Mouse (Mus musculus) layer of hippocampus, postnatal 25 days (tissue): ENCODE results near the gene Znrd1as. TPM values are rescaled to one million over a fixed set of nuclear protein-coding genes. Genes with fewer than 3 reads are reported as not detected.

ENCODE experiments used
- DNase-seq, 2 experiments: peaks; one replicate each; pipeline ENCODE4 v3.0.0; 2022; ENCODE audit warnings: mixed read lengths in 2 of 2, low spot score in 1 of 2; ENCODE audit errors: extremely low spot score in 1 of 2
- total RNA-seq, 2 experiments: library from RNA; stranded (reverse); gene quantifications; 2 replicates each; pipeline ENCODE4 v1.2.3; 2021

The Znrd1as gene
- total RNA-seq = 1 to 10 TPM; 5.6 to 7.1 TPM

DNA sequence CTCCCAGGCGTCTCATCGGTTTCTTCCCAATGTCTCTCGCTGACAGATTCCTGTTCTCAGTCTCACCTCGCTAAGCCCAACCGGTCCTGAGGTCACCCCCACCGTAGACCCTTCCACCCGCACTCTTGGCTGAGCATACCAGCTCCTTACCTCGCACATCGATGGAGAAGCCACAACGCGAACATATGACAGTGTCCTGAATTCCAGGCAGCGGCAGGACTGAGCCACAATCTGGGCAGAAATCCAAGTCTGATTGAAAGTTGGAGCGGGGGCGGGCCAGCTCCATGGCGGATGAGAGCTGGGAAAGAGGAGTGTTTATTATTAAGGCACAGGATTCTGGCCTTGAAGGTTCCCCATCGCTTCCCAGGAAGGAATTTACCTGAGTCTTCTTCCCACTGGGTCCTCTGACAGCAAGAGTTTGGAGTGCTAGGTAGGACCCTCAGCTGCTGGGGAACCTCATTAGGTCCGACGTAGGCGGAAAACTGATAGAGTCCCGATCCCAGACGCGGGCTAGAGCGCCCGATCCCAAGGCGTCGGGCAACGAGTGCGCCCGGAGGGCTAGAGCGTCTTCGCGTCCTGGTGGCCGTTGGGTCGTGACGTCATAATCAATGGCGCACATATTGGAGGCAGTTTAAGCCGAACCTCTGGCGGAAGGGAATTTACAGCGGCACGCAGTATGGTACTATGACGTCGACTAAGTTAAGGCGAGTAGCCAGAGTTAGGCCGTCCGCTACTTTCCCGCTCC is at the start of gene Znrd1as, which contains the start of gene Znrd1:
Gene Znrd1as (plus strand): TSS at position 594 of the 745 bp plus-strand sequence.
Gene Znrd1 (minus strand): TSS at position 561 of the 745 bp plus-strand sequence.
- peak; percentile 84 to 88 for DNase-seq

DNA sequence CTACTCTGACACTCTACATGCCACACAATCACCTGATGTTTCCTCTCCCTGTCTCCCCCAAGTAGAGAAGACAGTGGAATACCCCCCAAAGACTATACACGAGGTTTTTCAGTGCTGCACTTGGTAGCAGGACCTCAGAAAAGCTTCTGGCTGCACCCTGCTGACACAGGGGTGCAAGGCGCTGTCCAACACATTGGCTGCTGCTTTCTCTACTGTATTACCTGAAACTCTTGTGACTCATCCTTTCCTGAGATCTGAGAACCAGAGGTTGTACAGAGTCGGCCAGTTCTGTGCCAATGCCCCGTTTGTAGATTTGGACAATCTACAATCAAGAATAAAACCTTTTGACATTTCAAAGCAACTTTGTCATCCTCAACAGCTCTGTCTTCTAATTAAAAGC is 48.6 kb upstream of the Znrd1as start:
- DNase-seq = no peak

DNA sequence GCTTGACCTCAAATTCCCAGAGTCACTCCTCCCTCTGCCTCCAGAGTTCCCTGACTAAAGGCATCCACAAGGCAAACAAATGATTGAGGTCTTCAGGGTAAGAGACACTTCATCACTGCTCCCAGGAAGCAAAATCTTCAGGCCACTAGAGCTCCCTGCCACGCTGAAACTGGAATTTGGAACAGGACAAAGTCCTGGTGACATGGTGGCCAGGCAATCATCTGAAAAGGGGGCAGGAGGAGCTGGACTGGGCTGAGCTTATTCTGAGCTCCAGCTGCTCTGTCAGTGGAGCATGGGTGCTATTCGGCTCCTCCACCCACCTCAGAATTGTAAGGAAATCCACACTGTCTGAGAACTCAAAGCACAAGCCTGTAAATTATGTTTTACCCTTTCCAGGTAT is 46.4 kb upstream of the Znrd1as start:
- no peak for DNase-seq

DNA sequence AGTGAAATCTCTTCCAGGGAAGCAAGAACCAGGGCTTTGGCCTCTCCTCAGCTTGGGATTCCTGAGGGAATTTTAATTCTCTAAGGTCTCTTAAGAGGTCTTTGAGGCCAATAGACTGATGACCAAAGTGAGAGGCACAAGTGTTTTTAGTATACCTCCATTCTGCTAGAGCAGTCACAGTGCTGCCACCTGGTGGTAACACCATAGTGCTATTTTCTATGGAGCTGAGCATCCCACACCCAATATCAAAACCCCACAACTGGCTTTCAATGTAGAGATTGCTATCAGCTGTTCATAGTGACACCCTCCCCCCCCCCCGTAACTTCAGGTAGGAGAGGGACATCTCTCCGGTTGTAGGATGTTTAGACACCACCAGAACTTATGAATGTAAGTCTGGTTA is 44.3 kb upstream of the Znrd1as start:
- DNase-seq = peak; percentile 60 to 89

DNA sequence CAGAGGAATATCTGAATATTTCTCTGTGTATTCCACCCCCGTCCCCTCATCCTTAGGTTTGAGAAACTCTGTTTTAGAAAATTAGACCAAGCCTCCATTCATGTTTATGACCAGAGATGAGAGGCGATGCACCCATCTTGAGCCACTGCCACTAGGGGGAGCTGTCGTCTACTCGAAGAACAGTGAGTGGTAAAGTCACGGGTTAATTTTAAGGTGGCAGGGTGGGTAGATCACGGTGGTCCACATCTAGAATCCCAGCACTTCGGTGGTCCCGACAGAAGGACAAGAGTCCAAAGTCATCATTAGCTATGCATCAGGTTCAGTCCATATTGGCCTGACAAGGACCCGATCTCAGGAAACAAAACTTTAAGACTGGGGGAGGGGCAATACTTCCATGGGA is 43.3 kb upstream of the Znrd1as start:
- peak; percentile 51 to 83 for DNase-seq

DNA sequence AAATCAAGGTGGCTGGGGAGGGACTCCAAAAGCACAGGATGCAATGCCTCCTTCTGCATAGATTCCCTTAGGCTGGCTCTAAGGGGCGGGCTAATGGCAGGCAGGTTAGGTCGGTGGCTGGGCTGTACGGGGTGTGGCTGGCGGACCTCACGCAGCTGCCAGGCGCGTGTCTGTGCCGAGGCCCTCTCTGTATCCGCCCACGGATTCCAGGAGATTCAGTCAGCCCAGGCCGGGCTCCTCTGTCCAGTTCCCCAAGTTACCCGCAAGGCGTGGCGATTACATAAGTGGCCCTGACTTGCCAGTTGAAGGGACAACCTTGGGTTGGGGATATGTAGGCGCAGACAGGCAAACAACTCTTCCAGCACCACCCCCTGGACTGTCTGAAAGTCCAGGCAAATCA is 38.2 kb upstream of the Znrd1as start:
- DNase-seq = no peak

DNA sequence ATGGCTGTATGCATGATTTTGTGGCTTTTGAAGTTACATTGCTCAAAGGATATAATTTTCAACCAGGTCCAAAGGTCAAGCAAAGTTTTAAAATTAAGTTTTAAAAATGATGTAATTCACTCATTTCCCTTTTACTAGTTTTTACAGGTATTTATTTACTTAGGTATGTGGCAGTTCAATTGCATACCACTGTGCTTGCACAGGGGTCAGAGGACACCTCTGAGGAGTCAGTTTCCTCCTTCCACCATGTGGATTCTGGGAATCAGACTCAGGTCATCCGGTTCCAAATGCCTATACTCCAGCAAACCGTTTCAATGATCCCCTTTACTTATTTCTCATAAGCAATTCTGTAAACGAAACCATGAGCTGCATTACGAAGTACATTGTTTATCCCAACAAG is 35.7 kb upstream of the Znrd1as start:
- DNase-seq = no peak

DNA sequence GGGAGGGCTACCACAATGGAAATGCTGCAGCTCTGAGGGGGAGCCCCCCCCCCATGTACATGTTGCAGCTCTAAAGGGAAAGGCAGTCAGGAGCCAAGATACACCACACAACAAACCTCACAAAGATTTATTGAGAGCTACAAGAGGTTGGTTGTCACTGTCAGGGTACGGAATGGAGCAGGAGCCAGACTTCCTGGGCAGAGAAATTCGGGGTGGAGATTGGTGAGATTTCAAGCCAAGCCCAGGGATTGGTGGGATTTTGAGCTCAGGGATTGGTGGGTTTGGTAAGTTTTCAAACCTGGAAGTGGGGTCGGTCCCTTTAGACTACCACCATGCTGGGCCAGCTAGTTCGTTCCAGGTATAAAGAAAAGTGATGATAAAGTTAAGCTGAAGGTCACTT is 34.9 kb upstream of the Znrd1as start:
- DNase-seq = no peak

DNA sequence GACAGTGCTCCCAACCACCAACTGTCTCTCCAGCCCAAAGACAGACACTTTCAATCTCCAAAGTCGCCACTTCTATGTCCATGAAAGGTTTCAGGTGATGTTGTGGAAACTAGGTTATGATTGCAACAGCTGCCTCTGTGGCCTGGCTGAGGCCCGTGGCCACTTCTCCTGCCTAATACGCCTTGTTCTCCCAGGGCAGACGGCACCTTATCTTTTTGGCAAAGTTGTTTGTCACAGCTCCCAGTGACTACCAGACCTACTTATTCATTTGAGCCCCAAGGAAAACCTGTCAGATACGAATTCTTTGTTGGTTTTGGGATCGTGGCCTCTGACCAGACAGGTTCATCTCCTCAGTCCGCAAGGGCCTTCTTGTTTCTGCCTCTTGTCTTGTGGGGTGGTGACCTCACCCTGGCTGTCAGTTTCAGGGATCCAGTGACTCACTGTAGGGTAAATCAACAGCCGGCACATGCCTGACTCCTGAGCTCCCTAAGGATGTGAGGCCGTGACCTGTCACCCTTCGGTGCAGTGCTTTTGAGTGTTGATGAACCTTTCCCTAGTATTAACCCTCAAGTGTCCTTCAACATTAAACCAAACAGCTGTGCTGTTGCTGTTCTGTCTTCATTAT is 30.8 kb upstream of the Znrd1as start:
- no peak for DNase-seq

DNA sequence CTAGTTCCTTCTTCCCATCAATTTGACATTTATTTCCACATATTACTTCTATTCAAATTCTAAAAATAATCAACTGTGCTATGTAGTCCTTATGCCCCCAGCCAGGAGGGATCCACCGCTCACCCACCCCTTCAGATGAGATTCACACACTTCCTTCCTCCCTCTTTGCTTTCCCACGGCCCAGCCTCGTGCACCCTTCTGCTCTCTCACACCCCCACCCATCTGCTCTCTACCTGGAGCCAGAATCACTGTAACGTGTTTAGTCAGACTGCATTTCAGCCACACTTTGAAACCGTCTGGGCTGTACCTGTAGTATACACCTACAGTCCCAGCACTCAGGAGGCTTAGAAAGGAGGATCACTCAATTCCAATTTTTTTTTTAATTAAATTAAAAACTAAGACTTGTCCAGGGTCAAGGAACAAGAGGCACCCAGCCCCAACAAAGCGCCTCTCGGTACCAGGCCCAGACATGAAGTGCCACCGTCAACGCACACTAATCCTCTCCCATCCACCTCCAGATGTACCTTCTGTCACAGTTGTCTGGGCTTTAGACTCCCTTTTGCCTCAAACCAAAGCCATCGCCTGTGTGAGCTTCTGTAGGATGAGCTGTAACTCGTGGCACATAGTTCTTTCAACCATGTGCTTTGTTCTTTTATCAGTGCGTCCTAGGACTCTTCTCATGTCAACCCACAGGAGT is 29.0 kb upstream of the Znrd1as start:
- DNase-seq = no peak

DNA sequence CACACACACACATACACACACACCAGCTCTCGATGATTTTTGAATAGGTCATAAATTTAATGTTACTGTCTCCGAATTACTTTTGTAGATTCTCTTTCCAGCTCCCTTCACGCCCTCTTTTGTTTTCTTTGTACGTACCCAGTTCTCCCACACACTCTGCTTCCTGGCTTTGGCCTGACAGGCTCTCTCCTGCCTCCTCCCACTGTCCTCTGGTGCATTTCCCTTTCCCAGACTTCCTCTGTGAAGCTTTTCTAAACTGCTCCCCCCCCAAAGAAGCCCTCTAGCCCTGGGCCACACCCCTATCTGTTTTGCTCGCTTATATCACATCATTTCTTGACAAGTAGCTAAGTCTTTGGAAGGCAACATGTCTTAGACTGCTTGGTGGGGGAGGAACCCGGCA is 28.2 kb upstream of the Znrd1as start:
- no peak for DNase-seq

DNA sequence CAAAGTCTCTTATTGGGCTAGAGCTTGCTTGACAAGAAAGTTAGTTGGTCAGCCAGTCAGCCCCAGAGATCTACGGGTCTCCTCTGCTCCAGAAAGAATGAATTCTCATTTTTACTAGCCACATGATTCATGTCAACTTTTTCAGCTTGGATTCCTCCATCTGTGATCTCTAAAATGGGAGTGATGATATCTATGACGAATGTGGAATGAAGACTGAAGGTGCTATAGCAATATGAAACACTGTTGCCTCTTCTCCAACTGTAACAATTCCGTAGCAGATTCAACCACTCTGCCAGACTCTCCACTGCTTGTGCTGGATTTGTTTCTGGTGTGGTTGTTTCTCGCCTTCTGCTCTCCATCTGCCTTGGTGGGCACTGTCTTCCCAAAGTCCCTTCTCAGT is 27.3 kb upstream of the Znrd1as start:
- DNase-seq = no peak

DNA sequence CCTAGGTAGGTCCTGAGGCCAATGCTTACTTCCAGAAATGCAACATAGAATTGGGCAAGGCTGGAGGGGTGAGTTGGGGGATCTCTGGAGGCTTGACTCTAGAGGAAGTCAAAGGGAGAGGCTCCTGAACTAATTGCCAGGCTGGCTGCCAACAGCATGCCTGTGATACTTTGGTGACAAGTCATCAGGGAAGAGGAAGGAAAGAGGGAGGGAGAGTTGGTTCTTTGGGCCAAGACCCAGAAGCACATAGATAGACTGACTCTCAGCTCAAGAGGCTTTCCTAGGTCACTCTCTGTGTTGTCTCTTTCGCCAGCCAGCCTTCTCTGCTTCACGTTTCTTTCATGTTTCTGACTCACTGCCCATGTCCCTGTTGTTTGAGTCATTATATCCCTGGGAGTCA is 26.6 kb upstream of the Znrd1as start:
- DNase-seq = no peak

DNA sequence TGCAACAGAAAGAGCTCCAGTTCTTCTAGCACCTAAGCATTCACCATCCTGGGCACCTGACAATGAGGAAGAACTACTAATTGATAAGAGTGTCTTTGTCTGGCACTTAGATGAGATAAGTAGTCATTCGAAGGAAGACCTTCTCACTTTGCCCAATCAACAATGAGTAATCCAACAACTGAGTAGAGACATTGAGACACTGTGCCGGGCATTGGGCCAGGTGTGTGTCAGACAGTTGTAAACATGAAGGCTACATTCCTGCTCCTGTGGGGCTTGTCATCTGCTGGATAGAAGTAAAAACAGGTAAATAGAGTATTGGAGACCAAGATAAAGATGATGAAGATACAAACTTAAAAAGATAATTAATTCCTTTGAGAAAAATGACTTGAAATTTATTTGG is 20.3 kb upstream of the Znrd1as start:
- DNase-seq = no peak

DNA sequence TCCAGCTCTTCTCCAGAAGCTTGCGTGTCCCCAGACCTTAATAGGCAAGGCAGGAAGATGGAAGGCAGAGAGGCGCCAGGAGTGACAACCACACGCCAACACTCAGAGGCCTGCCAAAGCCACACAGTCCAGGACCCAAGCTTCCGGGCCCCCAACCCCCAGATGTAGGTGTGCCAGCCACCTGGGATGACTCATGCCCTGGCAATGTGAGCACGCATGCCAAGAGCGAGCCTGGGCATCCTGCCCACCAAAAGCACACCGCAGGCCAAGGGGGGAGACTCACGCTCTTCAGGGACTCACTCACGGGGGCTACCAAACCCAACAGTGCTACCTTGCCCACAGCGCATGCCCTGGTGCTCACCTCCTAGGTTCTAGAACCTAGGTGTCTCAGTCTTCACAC is 16.0 kb upstream of the Znrd1as start:
- DNase-seq = peak in 1 of 2 experiments; percentile 25

DNA sequence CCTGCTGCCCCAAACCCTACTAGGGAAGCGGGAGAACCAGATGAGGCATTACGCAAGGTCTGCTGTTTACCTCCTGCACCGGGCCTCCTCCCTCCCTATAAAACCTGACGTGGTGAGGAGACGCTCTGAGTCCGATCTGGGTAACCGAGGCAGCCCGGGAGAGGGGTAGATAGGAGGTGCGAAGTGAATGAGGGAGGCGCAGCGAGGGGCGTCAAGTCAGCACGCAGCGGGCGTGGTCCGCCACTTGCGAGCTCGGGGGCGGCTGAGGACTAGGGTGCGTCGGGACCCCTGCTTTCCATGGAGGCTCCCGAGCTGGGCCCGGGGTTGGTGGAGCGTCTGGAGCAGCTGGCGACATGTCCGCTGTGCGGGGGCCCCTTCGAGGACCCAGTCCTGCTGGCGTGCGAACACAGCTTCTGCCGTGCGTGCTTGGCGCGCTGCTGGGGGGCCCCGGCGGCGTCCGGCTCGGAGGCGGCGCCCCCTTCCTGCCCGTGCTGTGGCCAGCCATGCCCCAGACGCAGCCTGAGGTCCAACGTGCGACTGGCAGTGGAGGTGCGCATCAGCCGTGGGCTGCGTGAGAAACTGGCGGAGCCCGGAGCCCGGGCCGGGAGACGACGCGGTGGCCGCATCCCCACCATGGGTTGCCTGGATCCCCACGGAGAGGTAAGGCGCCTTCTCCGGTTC is 15.5 kb upstream of the Znrd1as start, which contains the start of gene Rnf39:
Gene Rnf39 (plus strand): TSS at position 128 of the 681 bp plus-strand sequence.
- DNase-seq = peak in 1 of 2 experiments; percentile 21

DNA sequence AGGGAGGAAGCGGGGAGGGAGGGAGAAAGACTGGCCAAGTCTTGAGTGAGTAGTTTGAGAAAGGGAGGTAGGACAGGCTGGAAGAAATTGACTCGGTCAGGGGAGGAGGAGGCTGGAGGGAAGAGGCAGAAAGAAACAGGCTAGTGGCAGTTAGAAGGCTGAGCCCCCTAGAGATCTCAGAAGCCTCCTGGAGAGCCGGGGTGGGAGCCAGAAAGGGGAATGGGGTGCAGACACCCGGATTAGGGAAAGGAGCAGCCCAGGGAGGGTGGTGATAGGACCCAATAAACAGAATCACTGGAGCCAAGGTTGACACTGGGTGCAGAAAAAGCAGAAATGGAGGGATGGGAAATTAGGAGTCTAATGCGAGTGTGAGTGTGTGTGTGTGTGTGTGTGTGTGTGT is 14.7 kb upstream of the Znrd1as start:
- DNase-seq = no peak

DNA sequence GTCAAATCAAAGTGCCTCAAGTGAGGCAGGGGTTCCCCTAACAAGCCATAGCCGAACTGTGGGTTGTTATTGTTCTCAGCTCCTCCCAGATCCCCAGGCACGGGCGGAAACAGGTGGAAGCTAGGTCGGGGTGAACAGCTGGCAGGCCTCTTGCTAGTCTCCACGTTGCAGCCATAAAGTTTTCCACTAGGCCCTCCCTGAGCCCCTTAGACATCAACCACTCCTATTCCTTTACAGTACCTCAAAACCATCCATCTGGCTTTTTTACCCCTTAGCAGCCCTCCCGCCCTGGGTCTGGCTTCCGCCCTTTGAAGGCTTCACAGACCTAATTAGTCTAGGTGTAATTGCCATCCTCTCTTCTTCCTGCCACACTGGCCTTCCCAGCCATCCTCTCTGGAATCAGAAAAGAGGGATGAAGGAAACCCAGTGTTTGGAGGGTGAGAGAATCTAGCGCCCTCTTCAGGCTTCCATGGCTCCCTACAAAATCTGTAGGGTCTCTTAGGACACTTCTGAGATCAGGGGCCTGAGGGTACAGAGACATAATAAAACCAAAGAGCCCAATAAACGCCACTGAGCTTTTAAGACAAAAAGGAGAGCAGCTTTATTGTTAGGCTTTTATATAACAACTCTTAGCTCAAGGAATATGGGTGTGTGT is 14.1 kb upstream of the Znrd1as start:
- DNase-seq = no peak

DNA sequence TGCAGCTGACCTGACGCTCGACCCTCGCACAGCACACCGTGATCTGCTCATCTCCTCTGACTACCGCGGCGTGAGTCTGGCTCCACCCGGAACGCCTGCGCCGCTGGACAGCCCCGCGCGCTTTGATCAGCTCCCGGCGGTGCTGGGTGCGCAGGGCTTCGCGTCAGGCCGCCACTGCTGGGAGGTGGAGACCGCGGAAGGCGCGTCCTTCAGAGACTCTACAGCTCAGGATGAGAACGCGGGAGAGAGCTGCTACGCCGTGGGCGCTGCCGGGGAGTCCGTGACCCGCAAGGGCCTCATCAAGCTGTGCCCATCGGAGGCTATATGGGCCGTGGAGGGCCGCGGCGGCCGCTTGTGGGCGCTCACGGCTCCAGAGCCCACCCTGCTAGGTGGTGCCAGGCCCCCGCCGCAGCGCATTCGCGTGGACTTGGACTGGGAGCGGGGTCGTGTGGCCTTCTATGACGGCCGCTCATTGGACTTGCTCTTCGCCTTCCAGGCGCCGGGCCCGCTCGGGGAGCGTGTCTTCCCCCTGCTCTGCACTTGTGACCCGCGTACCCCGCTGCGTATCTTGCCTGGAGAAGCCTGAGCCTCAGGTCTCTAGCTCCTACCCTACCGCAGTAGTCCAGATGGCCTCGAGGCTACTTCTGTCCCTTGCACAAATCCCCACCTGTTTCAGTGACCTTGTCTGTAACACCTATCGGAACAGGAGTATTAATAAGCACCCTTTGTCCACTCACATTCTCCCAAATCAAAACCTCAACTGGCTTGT is 11.2 kb upstream of the Znrd1as start:
- DNase-seq = peak; percentile 52 to 63

DNA sequence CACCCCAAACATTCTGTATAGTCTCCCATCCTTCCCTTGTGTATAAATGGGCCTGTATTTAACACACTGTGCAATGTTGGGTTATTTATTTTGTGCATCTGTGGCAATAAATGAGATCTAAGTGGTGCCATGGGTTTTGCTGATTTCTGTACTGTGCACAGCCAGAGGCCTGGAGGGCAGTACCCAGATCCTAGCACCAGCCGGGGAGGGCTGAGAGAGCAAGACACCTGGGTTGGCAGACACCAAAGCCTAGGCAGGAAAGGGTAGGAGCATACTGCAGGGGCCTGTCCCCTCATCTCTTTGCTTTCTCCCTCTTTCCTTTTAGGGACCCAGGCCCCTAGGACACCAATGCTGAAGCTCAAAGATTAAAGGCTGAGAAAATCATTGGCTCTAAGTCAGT is 10.1 kb upstream of the Znrd1as start:
- no peak for DNase-seq
